In the genomic region with DNA sequence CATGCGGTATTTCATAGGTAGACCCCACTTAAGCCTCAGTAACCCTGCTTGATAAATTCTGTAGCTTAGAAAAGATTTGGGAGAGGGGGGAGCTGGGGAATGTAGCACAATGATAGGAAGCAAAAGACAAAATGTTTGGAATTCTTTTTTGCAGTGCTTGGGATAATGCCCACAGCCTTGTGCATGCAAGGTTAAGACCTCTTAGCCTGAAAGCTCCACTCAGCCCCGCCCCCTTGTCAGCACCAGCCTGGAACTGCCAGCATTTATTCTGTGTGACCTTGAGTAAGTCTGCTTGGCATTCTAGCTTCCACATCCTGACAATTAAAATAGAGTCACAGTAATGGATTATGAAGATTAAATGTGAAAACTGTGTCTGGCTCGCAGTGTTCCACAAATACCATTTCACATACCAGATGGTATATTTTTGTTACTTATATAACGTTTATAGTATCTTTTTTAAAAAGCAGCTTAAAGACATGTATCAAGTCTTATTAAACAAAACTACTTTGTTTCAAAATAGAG, we compare ENCODE assay signal across 10 mouse cellular contexts. TPM values are rescaled to one million over a fixed set of nuclear protein-coding genes. Genes with fewer than 3 reads are reported as not detected.
DNase-seq lines count a peak whose midpoint lies in the region; ATAC-seq and TF ChIP-seq lines count a peak whose summit lies in the region.
"Had no signal": no experiment of that assay in that cellular context is flagged by ENCODE, and none has a peak within 500 bp of the region (broad histone marks: within the 10 kb centered on the region; RNA-seq: fewer than 3 reads in every experiment).

No protein-coding gene starts in this region.

- H3K27me3 ChIP-seq in midbrain, embryonic 10.5 days (ENCODE audit: low read depth, poor library complexity, severe bottlenecking): no peaks in the 10 kb centered on the region
- no peaks in the 10 kb centered on the region for H3K27me3 ChIP-seq in midbrain, embryonic 13.5 days
- H3K27me3 ChIP-seq: Patski had no signal

- no peak for TF ChIP-seq POLR2A in brain, embryonic 14.5 days (IDR thresholded peaks at IDR 0.05; ENCODE audit: borderline replicate concordance, extremely low read depth, insufficient read depth, insufficient read length, poor library complexity, severe bottlenecking)

- no peaks in the 10 kb centered on the region for H3K9me3 ChIP-seq in midbrain, embryonic 10.5 days (replicated peaks)
- H3K9me3 ChIP-seq in midbrain, embryonic 13.5 days: no peaks in the 10 kb centered on the region

- H3K9ac ChIP-seq in midbrain, embryonic 13.5 days (replicated peaks): no peak overlapping the region

- no peak overlapping the region for H3K27ac ChIP-seq in midbrain, embryonic 10.5 days (replicated peaks)
- H3K27ac ChIP-seq in midbrain, embryonic 13.5 days: no peak overlapping the region

- TF ChIP-seq CTCF in brain, embryonic 14.5 days (IDR thresholded peaks at IDR 0.05; ENCODE audit: borderline replicate concordance, extremely low read depth, insufficient read depth, insufficient read length): no peak

- peaks cover 10% of the 10 kb centered on the region for H3K4me1 ChIP-seq in midbrain, embryonic 10.5 days
- H3K4me1 ChIP-seq in midbrain, embryonic 13.5 days (replicated peaks): no peaks in the 10 kb centered on the region

- no peak overlapping the region for H3K4me2 ChIP-seq in midbrain, embryonic 13.5 days (replicated peaks)
- H3K4me2 ChIP-seq: midbrain, embryonic 11.5 days had no signal

- 69% methylated on average over 4 of the region's 4 CpGs for WGBS in midbrain, embryonic 10.5 days
- 50% methylated on average over 4 of the region's 4 CpGs for WGBS in midbrain, embryonic 13.5 days

- no peaks in the 10 kb centered on the region for H3K36me3 ChIP-seq in midbrain, embryonic 10.5 days
- H3K36me3 ChIP-seq in midbrain, embryonic 13.5 days: peaks cover 2% of the 10 kb centered on the region; the same call in 1 of the 2 replicates

- intact Hi-C loops in heart, postnatal 10 days (cut with DNase I): no loop called here

- ATAC-seq in midbrain, embryonic 13.5 days: no peak
- no peak for ATAC-seq in erythroid progenitor cell, adult 5-6 weeks (replicated peaks; ENCODE audit: low FRiP score, poor library complexity, severe bottlenecking)
- ATAC-seq: Patski had no signal

- no peak overlapping the region for H3K4me3 ChIP-seq in midbrain, embryonic 10.5 days
- no peak overlapping the region for H3K4me3 ChIP-seq in midbrain, embryonic 13.5 days (replicated peaks)

- DNase-seq in midbrain, embryonic 10.5 days (ENCODE audit: low spot score): peak; percentile 41
- DNase-seq in brain, embryonic 14.5 days (ENCODE audit: low read depth): peak; percentile 29
- DNase-seq in heart, postnatal 10 days: peak; percentile 71 to 75
- peak; percentile 81 for DNase-seq in testis, postnatal 10 days (ENCODE audit: low spot score)
- no peak for DNase-seq in spleen, postnatal 10 days (ENCODE audit: low spot score in 2 of 2)
- DNase-seq: cerebellum, adult 8-10 months had no signal

RNA-seq across cellular contexts. Expression of a gene that starts 59.4 kb away (rescaled TPM):
- 0.06 and 0.07 TPM in 2 replicates for polyA plus RNA-seq in midbrain, embryonic 10.5 days (2016; fragmentation: Nextera tagmentation; extraction: Ambion mirVana)
- 0.12 and 0.14 TPM in 2 replicates for polyA plus RNA-seq in midbrain, embryonic 13.5 days (2015; fragmentation: Nextera tagmentation; extraction: Ambion mirVana)
- polyA plus RNA-seq in brain, embryonic 14.5 days (2012; rRNA removed): 0.27 and 0.28 TPM in 2 replicates
- under 1 TPM in 1 of 2 experiments, not detected in 1; 0.10 TPM for total RNA-seq in heart, postnatal 10 days (2021)
- total RNA-seq in erythroid progenitor cell, adult 5-6 weeks (2015; ENCODE audit: low replicate concordance): not detected in 2 replicates
- not detected in 2 replicates for total RNA-seq in erythroid progenitor cell, adult 5-6 weeks (2017; ENCODE audit: low replicate concordance)
- polyA plus RNA-seq: Patski had no signal

Comparison
In these comparisons a context has a peak if more than half of its experiments do, and no peak if none do; other contexts are left out.
1. DNase-seq: peak in midbrain, embryonic 10.5 days (single experiment), brain, embryonic 14.5 days (single experiment), heart, postnatal 10 days (2 of 2) and testis, postnatal 10 days (single experiment); none in spleen, postnatal 10 days (0 of 2).